Mouse (Mus musculus) stomach, postnatal 0 days (tissue): Measurements from ENCODE around the gene Sphk1.

Experiments used
- CTCF ChIP-seq: IDR thresholded peaks from 2 replicates; pipeline ENCODE4 v1.5.1; 2016; ENCODE audit warnings: antibody characterized with exemption, low read depth, mild to moderate bottlenecking, moderate library complexity
- EP300 ChIP-seq: optimal IDR thresholded peaks from 2 replicates; pipeline ENCODE3; 2016; ENCODE audit warnings: antibody characterized with exemption

DNA sequence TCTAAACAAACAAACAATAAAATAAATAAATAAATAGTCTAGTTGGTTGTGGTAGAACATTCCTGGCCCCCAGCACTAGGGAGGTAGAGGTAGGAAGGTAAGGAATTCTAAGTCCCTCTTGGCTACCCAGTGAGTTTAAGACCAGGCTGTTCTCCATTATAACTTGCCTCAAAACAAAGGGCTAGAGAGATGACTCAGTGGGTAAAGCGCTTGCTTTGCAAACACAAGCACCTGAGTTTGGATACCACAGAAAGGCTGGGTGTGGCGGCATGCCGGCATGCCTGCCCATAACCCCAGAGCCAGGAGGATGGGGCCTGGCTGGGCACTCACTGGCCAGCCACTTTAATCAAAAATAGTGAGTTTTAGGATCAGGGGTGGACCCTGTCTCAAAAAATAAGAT is 8.7 kb upstream of the Sphk1 start:
- no peak for TF ChIP-seq CTCF
- no peak for TF ChIP-seq EP300
